Mouse (Mus musculus) kidney, adult 2 months (tissue): Measurements from ENCODE around the gene Nceh1. TPM values are rescaled to one million over a fixed set of nuclear protein-coding genes. Genes with fewer than 3 reads are reported as not detected.

Experiments used
- DNase-seq: peaks from one replicate; pipeline ENCODE4 v3.0.0; 2021
- H3K27ac ChIP-seq: fragments of 200-500 bp; 2 replicates; pipeline ENCODE4 v1.5.1; 2012; ENCODE audit warnings: low read depth, low read length, control low read depth, inconsistent platforms; ENCODE audit not compliant: insufficient read depth
- H3K27me3 ChIP-seq: fragments of 200-500 bp; replicated peaks from 2 replicates; pipeline ENCODE4 v1.6.1; 2012; ENCODE audit warnings: mild to moderate bottlenecking, moderate library complexity, low read length, inconsistent platforms; ENCODE audit not compliant: control insufficient read depth, insufficient read depth
- H3K36me3 ChIP-seq: fragments of 200-500 bp; 2 replicates; pipeline ENCODE4 v1.6.1; 2012; ENCODE audit warnings: mild to moderate bottlenecking, moderate library complexity, low read length, inconsistent platforms; ENCODE audit not compliant: control insufficient read depth, insufficient read depth
- H3K4me1 ChIP-seq: fragments of 200-500 bp; 2 replicates; pipeline ENCODE4 v1.6.1; 2011; ENCODE audit warnings: low read length; ENCODE audit not compliant: control insufficient read depth, insufficient read depth
- H3K4me3 ChIP-seq: fragments of 200-500 bp; 2 replicates; pipeline ENCODE4 v1.5.1; 2011; ENCODE audit warnings: mild to moderate bottlenecking, low read depth, low read length, control low read depth; ENCODE audit not compliant: insufficient read depth
- CTCF ChIP-seq: fragments of 200-500 bp; conservative IDR thresholded peaks from 2 replicates; pipeline ENCODE4 v1.5.1; 2011; ENCODE audit warnings: low read depth, mild to moderate bottlenecking, control low read depth, low read length, moderate library complexity, mixed read lengths; ENCODE audit not compliant: insufficient read depth, insufficient read length
- POLR2A ChIP-seq: fragments of 200-500 bp; IDR thresholded peaks from one replicate; pipeline ENCODE4 v1.6.1; 2011; ENCODE audit warnings: low read depth, low read length, control low read depth
- WGBS: fragments of 180-500 bp; shearing (Covaris S2); methylation state at CpG from one replicate; pipeline ENCODE4 v1.1.7; 2018; 5-methylcytosine and 5-hydroxymethylcytosine counted together
- polyA plus RNA-seq: library from polyadenylated mRNA; depleted of rRNA; stranded (reverse); fragments of >200 nt; gene quantifications from 2 replicates; pipeline ENCODE4 v1.2.3, GENCODE M21; 2012

Gene Nceh1
- polyA plus RNA-seq, 1 experiment, result 141 TPM

DNA sequence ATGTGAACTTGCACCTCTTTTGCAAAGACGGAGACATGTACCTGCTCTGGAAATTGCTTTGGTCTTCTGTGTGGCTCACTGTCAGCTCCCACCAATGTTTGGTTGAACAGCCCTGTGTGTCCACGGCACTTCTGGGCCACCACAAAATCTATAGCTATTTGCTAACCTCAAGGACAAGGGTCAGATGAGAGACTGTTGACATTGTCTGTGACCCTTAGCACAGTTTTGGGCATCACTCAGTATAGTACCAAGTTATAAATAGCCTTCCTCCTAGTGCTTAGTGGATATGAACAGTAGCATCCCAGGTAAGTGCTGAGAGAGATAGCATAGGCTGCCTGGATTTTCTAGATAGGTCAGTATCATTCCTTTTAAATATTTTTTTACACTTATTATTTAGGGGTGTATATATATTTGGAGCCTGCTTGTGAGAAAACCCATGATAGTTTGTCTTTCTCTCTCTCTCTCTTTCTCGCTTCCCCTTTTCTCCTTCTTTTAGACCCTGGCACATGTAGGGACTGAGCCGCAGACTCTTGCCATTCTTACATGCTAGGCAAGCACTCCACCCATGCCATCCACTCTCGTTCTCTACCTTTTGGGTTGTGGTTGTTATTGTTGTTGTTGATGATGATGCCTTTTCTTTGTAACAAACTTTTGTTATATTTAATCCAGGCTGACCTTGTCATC is 19.1 kb downstream of the Nceh1 start:
- WGBS, result 74% methylated on average over 5 of the region's 5 CpGs
- no peak for TF ChIP-seq CTCF
- DNase-seq, result no peak
- peaks cover 29% of the 10 kb centered on the region; the same call in 1 of the 2 replicates for H3K4me1 ChIP-seq
- H3K36me3 ChIP-seq, result no peaks in the 10 kb centered on the region; the same call in 1 of the 2 replicates
- H3K27ac ChIP-seq, result no peak overlapping the region
- no peaks in the 10 kb centered on the region for H3K27me3 ChIP-seq
- H3K4me3 ChIP-seq, result no peak overlapping the region

DNA sequence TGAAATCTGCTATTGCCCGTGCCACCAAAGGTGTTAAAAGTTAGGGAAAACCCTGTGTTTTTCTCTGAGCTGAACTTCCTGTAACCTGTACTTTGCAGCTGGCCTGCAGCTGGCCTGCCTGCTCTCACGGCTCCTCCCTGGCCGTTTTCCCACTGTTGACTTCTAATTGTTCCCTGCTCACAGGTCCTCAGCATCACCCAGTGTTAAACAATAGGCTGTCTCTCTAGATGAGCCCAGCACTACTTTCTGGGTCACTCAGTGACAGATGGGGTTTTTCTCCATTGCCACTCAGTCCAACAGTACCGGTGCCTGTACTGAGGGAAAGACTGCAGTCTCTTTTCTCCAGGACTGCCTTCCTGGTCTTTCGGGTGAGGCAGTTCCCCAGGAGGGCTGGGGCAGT is 22.3 kb downstream of the Nceh1 start:
- H3K4me3 ChIP-seq, result no peak overlapping the region
- H3K36me3 ChIP-seq, result no peaks in the 10 kb centered on the region; the same call in 1 of the 2 replicates
- DNase-seq, result peak; percentile 69
- no peak for TF ChIP-seq CTCF
- peak overlapping the region; percentile 19; the same call in 1 of the 2 replicates for H3K27ac ChIP-seq
- H3K4me1 ChIP-seq, result peaks cover 14% of the 10 kb centered on the region; the same call in 1 of the 2 replicates
- H3K27me3 ChIP-seq, result no peaks in the 10 kb centered on the region
- 29% methylated on average over 5 of the region's 5 CpGs for WGBS

DNA sequence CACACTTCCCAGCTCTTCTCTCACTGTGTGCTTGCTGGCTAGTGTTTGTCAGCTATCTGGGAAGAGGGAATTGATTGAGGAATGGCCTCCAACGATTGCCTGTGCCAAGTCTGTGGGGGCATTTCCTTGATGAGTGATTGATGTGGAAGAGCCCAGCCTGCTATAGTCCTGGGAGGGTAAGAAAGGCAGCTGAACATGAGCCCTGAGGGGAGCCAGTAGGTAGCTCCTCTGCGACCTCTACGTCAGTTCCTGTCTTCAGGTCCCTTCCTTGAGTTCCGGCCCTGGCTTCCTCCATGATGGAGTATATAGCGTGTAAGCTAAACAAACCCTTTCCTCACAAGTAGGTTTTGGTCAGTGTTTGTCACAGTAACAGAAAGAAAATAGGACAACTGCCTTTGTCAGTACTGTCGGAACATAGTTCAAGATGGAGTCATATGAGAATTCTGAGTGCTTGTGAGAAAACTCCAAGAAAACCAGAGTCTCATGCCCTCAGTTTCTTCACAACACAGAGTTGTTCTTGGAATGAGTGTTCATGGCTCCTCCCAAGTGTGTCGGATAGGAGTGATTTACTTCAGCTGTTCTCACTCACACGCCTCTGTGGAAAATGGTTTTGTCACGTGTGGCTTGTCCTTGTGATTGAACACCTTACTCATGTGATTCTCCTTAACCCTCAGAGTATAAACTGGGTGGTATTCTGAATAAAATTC is 22.9 kb downstream of the Nceh1 start:
- Histone ChIP-seq H3K4me1 (peaks cover 13% of the 10 kb centered on the region; the same call in 1 of the 2 replicates), H3K27ac (no peak overlapping the region), H3K4me3 (no peak overlapping the region), H3K27me3 (no peaks in the 10 kb centered on the region), H3K36me3 (no peaks in the 10 kb centered on the region; the same call in 1 of the 2 replicates)
- TF ChIP-seq CTCF, result no peak
- no peak for TF ChIP-seq POLR2A
- DNase-seq, result peak; percentile 53
- WGBS, result 61% methylated on average over 9 of the region's 9 CpGs

DNA sequence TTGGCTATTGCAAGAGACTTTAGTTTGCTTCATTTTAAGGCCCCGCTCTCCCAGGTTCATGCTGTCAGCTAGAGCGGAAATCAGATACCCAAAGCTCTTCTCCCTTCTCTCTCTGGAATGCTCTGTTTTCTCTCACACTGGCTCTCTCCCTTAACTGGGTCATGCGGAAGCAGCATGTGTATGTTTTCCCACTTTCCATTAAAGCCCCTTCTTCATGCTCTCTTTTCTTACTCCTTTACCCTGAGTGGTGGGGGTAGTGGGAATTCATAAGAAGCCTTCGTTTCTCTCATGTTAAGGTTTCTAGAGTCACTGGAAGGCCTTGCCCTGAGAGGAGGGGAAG is 23.4 kb downstream of the Nceh1 start:
- no peaks in the 10 kb centered on the region; the same call in 1 of the 2 replicates for H3K36me3 ChIP-seq
- H3K4me1 ChIP-seq, result peaks cover 10% of the 10 kb centered on the region; the same call in 1 of the 2 replicates
- H3K27me3 ChIP-seq, result no peaks in the 10 kb centered on the region
- no peak overlapping the region for H3K27ac ChIP-seq
- DNase-seq, result no peak
- no peak overlapping the region for H3K4me3 ChIP-seq
- TF ChIP-seq POLR2A, result no peak
- TF ChIP-seq CTCF, result no peak
- WGBS, result 67% methylated on average over 4 of the region's 4 CpGs

DNA sequence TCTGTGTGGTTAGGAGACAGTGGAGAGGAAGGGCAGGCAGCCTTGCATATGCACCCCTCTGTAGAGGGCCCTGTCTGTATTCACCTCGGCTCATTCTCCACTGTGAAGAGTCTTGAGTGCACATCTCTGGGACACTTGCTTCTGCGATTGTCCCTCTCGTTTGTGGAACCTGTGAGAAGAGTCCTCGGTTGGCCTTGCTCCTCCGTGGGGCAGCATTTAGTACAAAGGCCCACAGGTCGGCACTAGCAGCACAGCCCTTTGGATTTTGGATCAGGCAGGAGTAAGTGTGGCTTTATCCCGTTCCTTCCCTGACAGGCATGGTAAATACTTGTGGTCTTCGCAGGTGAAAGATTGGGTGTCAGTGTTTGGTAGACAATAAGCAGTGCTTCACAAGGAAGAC is 23.8 kb downstream of the Nceh1 start:
- no peak for TF ChIP-seq CTCF
- TF ChIP-seq POLR2A, result no peak
- WGBS, result 71% methylated on average over 8 of the region's 8 CpGs
- Histone ChIP-seq H3K4me1 (peaks cover 10% of the 10 kb centered on the region; the same call in 1 of the 2 replicates), H3K27ac (no peak overlapping the region), H3K27me3 (no peaks in the 10 kb centered on the region), H3K4me3 (no peak overlapping the region), H3K36me3 (no peaks in the 10 kb centered on the region; the same call in 1 of the 2 replicates)
- DNase-seq, result peak; percentile 51

DNA sequence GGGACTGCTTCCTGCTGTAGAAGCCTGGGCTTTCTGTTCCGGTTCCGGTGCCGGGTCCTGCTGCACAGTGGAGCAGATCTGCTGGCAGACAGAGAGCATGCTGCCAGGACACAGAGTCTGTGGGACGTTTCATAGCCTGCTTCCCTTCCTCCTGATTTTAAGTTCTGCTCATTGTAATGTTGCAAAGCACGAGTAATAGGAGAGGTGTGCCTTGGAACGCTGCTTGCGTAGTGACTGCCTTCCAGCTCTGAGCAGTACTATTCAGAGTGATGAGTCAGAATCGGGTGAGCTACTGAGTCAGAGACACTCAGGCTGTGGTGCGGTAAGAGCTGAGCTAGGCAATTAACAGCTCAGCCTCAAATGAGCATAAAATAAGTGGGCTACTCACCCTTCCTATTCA is 26.9 kb downstream of the Nceh1 start:
- no peak for DNase-seq

DNA sequence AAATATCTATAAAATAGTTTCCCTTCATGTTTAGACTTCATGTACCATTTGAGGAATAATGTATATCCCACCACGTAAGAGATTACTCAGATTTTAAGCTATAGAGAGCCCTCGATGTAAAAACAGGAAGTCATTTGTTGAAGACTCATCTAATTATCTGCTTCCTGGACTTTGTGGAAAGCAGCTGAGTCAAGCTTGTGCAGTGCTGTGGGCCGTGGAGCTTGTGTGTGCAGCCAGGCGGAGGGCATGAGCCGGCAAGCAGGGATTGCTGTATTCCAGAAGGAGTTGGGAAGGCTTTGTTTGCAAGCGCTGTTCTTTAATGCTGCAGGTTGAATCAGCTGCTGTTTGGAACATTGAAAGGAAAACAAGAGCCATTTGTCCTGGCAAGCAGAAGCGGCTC is 27.5 kb downstream of the Nceh1 start:
- no peak overlapping the region for H3K4me3 ChIP-seq
- peaks cover 2% of the 10 kb centered on the region; the same call in 1 of the 2 replicates for H3K36me3 ChIP-seq
- peak; percentile 55 for DNase-seq
- no peaks in the 10 kb centered on the region for H3K27me3 ChIP-seq
- 34% methylated on average over 7 of the region's 7 CpGs for WGBS
- no peak overlapping the region for H3K27ac ChIP-seq
- TF ChIP-seq POLR2A (no peak), CTCF (no peak)
- H3K4me1 ChIP-seq, result peaks cover 7% of the 10 kb centered on the region; the same call in 1 of the 2 replicates

More for the DNA sequence above, 26.9 kb downstream of the Nceh1 start:
- 65% methylated on average over 9 of the region's 9 CpGs for WGBS
- TF ChIP-seq POLR2A (no peak), CTCF (no peak)
- no peaks in the 10 kb centered on the region; the same call in 1 of the 2 replicates for H3K36me3 ChIP-seq
- no peak overlapping the region for H3K27ac ChIP-seq
- peaks cover 11% of the 10 kb centered on the region; the same call in 1 of the 2 replicates for H3K4me1 ChIP-seq
- H3K27me3 ChIP-seq, result no peaks in the 10 kb centered on the region
- no peak overlapping the region for H3K4me3 ChIP-seq
